ENCODE assay signal across 9 mouse cellular contexts in genomic region chr7:10480588-10481233, GRCm38 (mm10). TPM values are rescaled to one million over a fixed set of nuclear protein-coding genes. Genes with fewer than 3 reads are reported as not detected.
DNase-seq lines count a peak whose midpoint lies in the region; ATAC-seq and TF ChIP-seq lines count a peak whose summit lies in the region.
"Had no signal": no experiment of that assay in that cellular context is flagged by ENCODE, and none has a peak within 500 bp of the region (broad histone marks: within the 10 kb centered on the region; RNA-seq: fewer than 3 reads in every experiment).

No protein-coding gene starts in this region.

- TF ChIP-seq CTCF in bone marrow macrophage, adult 2 months (IDR thresholded peaks at IDR 0.05; ENCODE audit: low read depth, low read length) = no peak
- no peak for TF ChIP-seq CTCF in midbrain, postnatal 0 days (IDR thresholded peaks at IDR 0.05)

- ATAC-seq in forebrain, embryonic 12.5 days (ENCODE audit: low FRiP score) = 0 out of 2 replicates have a peak, but pooled peaks have one; percentile 49
- peak; percentile 81 for ATAC-seq in midbrain, postnatal 0 days (ENCODE audit: low FRiP score)
- ATAC-seq in erythroid progenitor cell, adult 5-6 weeks (replicated peaks; ENCODE audit: low FRiP score, poor library complexity, severe bottlenecking) = no peak

- WGBS in forebrain, embryonic 12.5 days = 65% methylated on average over 18 of the region's 18 CpGs
- 71% methylated on average over 18 of the region's 18 CpGs for WGBS in midbrain, postnatal 0 days

- peak; percentile 18 for DNase-seq in CD4-positive, CD25-positive, alpha-beta regulatory T cell, adult 2 months (ENCODE audit: low read depth, low spot score)
- peak; percentile 40 for DNase-seq in layer of hippocampus, adult 9-11 months
- DNase-seq in midbrain, postnatal 0 days (ENCODE audit: low spot score) = peak; percentile 62
- no peak for DNase-seq in spleen, postnatal 36 days (ENCODE audit: low spot score in 2 of 2)
- DNase-seq in lung, postnatal 36 days = no peak

- peak overlapping the region; percentile 31 for H3K4me2 ChIP-seq in forebrain, embryonic 12.5 days
- peak overlapping the region; percentile 20; the same call in 1 of the 2 replicates for H3K4me2 ChIP-seq in midbrain, postnatal 0 days (ENCODE audit: low read depth, low read length, poor library complexity, severe bottlenecking)

- no peaks in the 10 kb centered on the region for H3K4me1 ChIP-seq in bone marrow macrophage, adult 2 months (ENCODE audit: control insufficient read depth, insufficient read depth, low read length)
- no peaks in the 10 kb centered on the region for H3K4me1 ChIP-seq in forebrain, embryonic 12.5 days
- H3K4me1 ChIP-seq in midbrain, postnatal 0 days (ENCODE audit: insufficient read depth, low read length) = no peaks in the 10 kb centered on the region

- no peak overlapping the region for H3K9ac ChIP-seq in forebrain, embryonic 12.5 days
- H3K9ac ChIP-seq in midbrain, postnatal 0 days (replicated peaks; ENCODE audit: low read length, poor library complexity, severe bottlenecking) = 0 out of 2 replicates have a peak overlapping the region, but pooled peaks have one; percentile 19
- H3K9ac ChIP-seq: liver, embryonic 14.5 days had no signal

- H3K27me3 ChIP-seq in forebrain, embryonic 12.5 days = no peaks in the 10 kb centered on the region
- H3K27me3 ChIP-seq in midbrain, postnatal 0 days (ENCODE audit: insufficient read depth, low read length) = no peaks in the 10 kb centered on the region

- no peaks in the 10 kb centered on the region for H3K36me3 ChIP-seq in forebrain, embryonic 12.5 days (replicated peaks)
- H3K36me3 ChIP-seq in midbrain, postnatal 0 days (ENCODE audit: insufficient read depth, low read length) = no peaks in the 10 kb centered on the region

- peak overlapping the region; percentile 33 for H3K4me3 ChIP-seq in bone marrow macrophage, adult 2 months (ENCODE audit: insufficient read depth, low read length)
- H3K4me3 ChIP-seq in forebrain, embryonic 12.5 days (replicated peaks) = peak overlapping the region; percentile 19
- H3K4me3 ChIP-seq in midbrain, postnatal 0 days (ENCODE audit: low read depth, low read length) = peak overlapping the region; percentile 26

- no peak for TF ChIP-seq POLR2A in bone marrow macrophage, adult 2 months (IDR thresholded peaks at IDR 0.05; ENCODE audit: borderline replicate concordance, low read depth, low read length)

- H3K9me3 ChIP-seq in forebrain, embryonic 12.5 days = no peaks in the 10 kb centered on the region; the same call in 1 of the 2 replicates
- H3K9me3 ChIP-seq in midbrain, postnatal 0 days (ENCODE audit: low read length) = no peaks in the 10 kb centered on the region

- H3K27ac ChIP-seq in bone marrow macrophage, adult 2 months (ENCODE audit: insufficient read depth, low read depth, low read length) = no peak overlapping the region
- no peak overlapping the region for H3K27ac ChIP-seq in forebrain, embryonic 12.5 days
- no peak overlapping the region for H3K27ac ChIP-seq in midbrain, postnatal 0 days (ENCODE audit: low read depth, low read length)
- H3K27ac ChIP-seq: liver, embryonic 14.5 days had no signal

RNA-seq across cellular contexts. Expression of gene Zik1, which starts 14.5 kb away (rescaled TPM):
- 0.76 and 0.86 TPM in 2 replicates for polyA plus RNA-seq in bone marrow macrophage, adult 2 months (2012; ENCODE audit: insufficient read depth, insufficient read length, missing spikeins)
- polyA plus RNA-seq in forebrain, embryonic 12.5 days (2016; fragmentation: Nextera tagmentation; extraction: Ambion mirVana) = 57.8 and 62.8 TPM in 2 replicates
- total RNA-seq in midbrain, postnatal 0 days (2014; rRNA removed) = 25.8 and 29.5 TPM in 2 replicates
- polyA plus RNA-seq in midbrain, postnatal 0 days (2015; fragmentation: Nextera tagmentation; extraction: Ambion mirVana) = 20.1 and 20.2 TPM in 2 replicates
- total RNA-seq in erythroid progenitor cell, adult 5-6 weeks (2015; ENCODE audit: low replicate concordance) = 0.72 TPM in 1 of 2 replicates, not detected in the other
- 0.39 and 1.3 TPM in 2 replicates for total RNA-seq in erythroid progenitor cell, adult 5-6 weeks (2017; ENCODE audit: low replicate concordance)

RNA-seq across cellular contexts. Expression of gene Vmn1r67, which starts 37.6 kb away (rescaled TPM):
- not detected in 2 replicates for polyA plus RNA-seq in bone marrow macrophage, adult 2 months (2012; ENCODE audit: insufficient read depth, insufficient read length, missing spikeins)
- polyA plus RNA-seq in forebrain, embryonic 12.5 days (2016; fragmentation: Nextera tagmentation; extraction: Ambion mirVana) = 0.08 TPM in 1 of 2 replicates, not detected in the other
- total RNA-seq in midbrain, postnatal 0 days (2014; rRNA removed) = not detected in 2 replicates
- not detected in 2 replicates for polyA plus RNA-seq in midbrain, postnatal 0 days (2015; fragmentation: Nextera tagmentation; extraction: Ambion mirVana)
- total RNA-seq in erythroid progenitor cell, adult 5-6 weeks (2015; ENCODE audit: low replicate concordance) = not detected in 2 replicates
- not detected in 2 replicates for total RNA-seq in erythroid progenitor cell, adult 5-6 weeks (2017; ENCODE audit: low replicate concordance)
- polyA plus RNA-seq: liver, embryonic 14.5 days had no signal

Comparison
In these comparisons a context has a peak if more than half of its experiments do, and no peak if none do; other contexts are left out.
1. DNase-seq: peak in CD4-positive, CD25-positive, alpha-beta regulatory T cell, adult 2 months (single experiment), layer of hippocampus, adult 9-11 months (single experiment) and midbrain, postnatal 0 days (single experiment); none in spleen, postnatal 36 days (0 of 2) and lung, postnatal 36 days (single experiment).
2. RNA of gene Zik1, which starts 14.5 kb away (polyA plus RNA-seq): 57.8 to 62.8 TPM in forebrain, embryonic 12.5 days and 20.1 to 20.2 TPM in midbrain, postnatal 0 days; 0.76 to 0.86 TPM in bone marrow macrophage, adult 2 months; every median in the first group is over 10 times any median in the second.
3. Peak in every context shown above with its lines, with median percentiles within 50 percentile points of each other: H3K4me3 ChIP-seq.